Mouse (Mus musculus) megakaryocyte, embryonic 14.5 days (primary cell): ENCODE data around the gene Mknk2. TPM values are rescaled to one million over a fixed set of nuclear protein-coding genes. Genes with fewer than 3 reads are reported as not detected.

Source experiments
- H3K27me3 ChIP-seq: replicated peaks from 2 replicates; pipeline ENCODE3; 2012; ENCODE audit warnings: inconsistent platforms
- H3K36me3 ChIP-seq: replicated peaks from 2 replicates; pipeline ENCODE3; 2012; ENCODE audit warnings: low read length, inconsistent platforms, mixed read lengths
- H3K4me1 ChIP-seq: 2 replicates; pipeline ENCODE4 v1.6.1; 2012; ENCODE audit warnings: inconsistent platforms
- H3K4me3 ChIP-seq: replicated peaks from 2 replicates; pipeline ENCODE3; 2012; ENCODE audit warnings: moderate library complexity, mild to moderate bottlenecking, inconsistent platforms
- H3K9me3 ChIP-seq: 2 replicates; pipeline ENCODE4 v1.6.1; 2012; ENCODE audit warnings: inconsistent platforms
- FLI1 ChIP-seq: IDR thresholded peaks from 2 replicates; pipeline ENCODE4 v1.6.1; 2012; ENCODE audit warnings: low read length, inconsistent platforms, mixed read lengths
- GATA1 ChIP-seq: IDR thresholded peaks from 3 replicates; pipeline ENCODE4 v1.6.1; 2012; ENCODE audit warnings: mixed read lengths, low read length, inconsistent platforms, borderline replicate concordance
- polyA plus RNA-seq: library from polyadenylated mRNA; stranded (reverse); fragments of >175 nt; gene quantifications from 2 replicates; pipeline ENCODE4 v1.2.3, GENCODE M21; 2012; ENCODE audit warnings: low replicate concordance; ENCODE audit not compliant: insufficient read depth

Gene Mknk2
- polyA plus RNA-seq, 1 experiment = 472 TPM

DNA sequence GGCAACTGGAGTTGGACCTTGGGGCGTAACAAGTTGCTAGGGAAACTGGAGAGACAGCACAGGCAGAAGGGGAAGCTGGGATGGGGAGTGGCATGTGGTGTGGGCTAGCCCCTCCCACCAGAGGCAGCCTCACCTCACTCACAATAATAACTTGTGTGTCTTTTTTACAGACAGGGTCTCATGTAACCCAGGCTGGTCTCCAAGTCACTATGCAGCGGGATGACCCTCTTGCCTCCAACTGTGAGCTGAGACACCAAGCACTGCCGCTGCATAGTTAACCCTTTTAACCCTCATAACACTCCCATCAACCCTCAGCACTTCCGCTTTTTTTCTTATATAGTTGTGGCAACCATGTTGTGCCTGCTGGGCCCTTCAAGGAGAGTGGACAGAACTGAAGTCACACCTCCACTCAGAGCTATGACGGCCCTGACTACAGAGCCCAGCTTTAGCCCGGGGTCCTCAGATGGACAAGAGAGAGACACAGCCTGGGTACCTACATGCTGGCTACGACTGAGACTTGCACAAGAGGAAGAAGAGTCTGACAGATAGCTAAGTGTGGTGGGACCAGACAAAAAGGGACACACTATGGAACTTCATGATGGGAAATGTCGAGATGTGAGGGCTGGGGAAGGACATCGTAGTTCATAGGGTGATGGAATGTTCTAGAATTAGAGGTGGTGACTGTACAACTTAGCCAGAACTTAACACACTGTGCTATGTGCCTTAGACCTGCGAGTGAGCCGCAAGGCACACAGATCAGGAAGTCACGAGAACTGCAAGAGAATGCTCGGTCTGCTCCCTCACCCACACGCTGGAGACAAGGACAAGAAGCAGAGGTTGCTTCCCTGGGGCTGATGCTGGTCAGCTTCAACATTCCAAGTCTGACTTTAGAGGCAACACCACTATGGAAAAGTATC lies 14.6 kb upstream of the Mknk2 start:
- no peaks in the 10 kb centered on the region for H3K27me3 ChIP-seq
- H3K4me3 ChIP-seq = peak overlapping the region; percentile 81
- H3K36me3 ChIP-seq = peaks cover 84% of the 10 kb centered on the region
- no peaks in the 10 kb centered on the region for H3K9me3 ChIP-seq
- peaks cover 85% of the 10 kb centered on the region for H3K4me1 ChIP-seq
- no peak for TF ChIP-seq FLI1
- TF ChIP-seq GATA1 = no peak

- Histone ChIP-seq H3K4me3 (no peak overlapping the region), H3K36me3 (peaks cover 97% of the 10 kb centered on the region), H3K9me3 (no peaks in the 10 kb centered on the region), H3K27me3 (no peaks in the 10 kb centered on the region), H3K4me1 (peaks cover 83% of the 10 kb centered on the region)
- TF ChIP-seq GATA1 (no peak), FLI1 (no peak)
Measured at GRCm38 (mm10) chr10:80687850-80688249, 9.9 kb upstream of the Mknk2 start.

DNA sequence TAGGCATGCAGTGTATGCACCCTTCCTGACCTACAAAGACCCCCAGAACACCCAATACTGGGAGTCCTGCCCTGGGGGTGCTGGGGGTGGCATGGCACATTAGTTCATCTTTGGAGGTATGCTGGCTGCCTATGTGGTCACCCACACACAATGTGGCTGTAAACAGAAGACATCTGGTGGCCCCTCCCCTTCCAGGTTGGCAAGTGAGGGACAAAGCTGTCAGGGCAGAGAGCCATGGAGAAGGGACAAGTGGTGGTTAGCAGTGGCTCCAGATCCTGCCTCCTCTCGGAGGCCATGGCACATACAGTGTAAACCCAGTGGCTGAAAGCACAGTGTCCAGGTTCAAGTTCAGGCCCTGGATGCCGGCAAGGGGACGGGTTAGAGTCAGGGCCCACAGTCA lies 8.7 kb upstream of the Mknk2 start:
- Histone ChIP-seq H3K9me3 (no peaks in the 10 kb centered on the region), H3K36me3 (peaks cover 93% of the 10 kb centered on the region), H3K4me1 (peaks cover 80% of the 10 kb centered on the region), H3K27me3 (no peaks in the 10 kb centered on the region), H3K4me3 (no peak overlapping the region)
- no peak for TF ChIP-seq GATA1
- no peak for TF ChIP-seq FLI1

DNA sequence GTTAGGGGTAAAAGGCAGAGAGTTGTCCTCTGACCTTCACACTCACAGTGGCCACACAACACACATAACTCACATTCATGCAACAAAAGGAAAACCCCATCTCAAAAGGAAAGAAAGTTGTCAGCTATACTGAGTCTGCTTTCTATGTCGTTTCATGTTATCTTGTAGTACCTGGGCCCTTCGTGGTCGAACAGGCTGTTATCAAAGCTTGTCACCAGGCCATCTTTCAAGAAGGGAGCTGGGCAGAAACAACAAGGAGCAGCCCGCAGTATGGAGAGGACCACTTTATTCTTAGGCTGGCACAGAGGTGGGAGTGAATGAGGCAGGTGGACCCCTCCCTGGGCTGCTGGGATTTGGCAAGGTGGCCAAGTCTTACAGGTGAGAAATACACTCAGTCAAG lies 7.1 kb upstream of the Mknk2 start:
- Histone ChIP-seq H3K36me3 (peaks cover 77% of the 10 kb centered on the region), H3K4me3 (no peak overlapping the region), H3K4me1 (peaks cover 80% of the 10 kb centered on the region), H3K9me3 (no peaks in the 10 kb centered on the region), H3K27me3 (no peaks in the 10 kb centered on the region)
- TF ChIP-seq GATA1 (no peak), FLI1 (no peak)

- Histone ChIP-seq H3K36me3 (peaks cover 69% of the 10 kb centered on the region), H3K9me3 (no peaks in the 10 kb centered on the region), H3K4me1 (peaks cover 80% of the 10 kb centered on the region), H3K27me3 (no peaks in the 10 kb centered on the region), H3K4me3 (peak overlapping the region; percentile 7)
- TF ChIP-seq FLI1 = no peak
- no peak for TF ChIP-seq GATA1
Measured at GRCm38 (mm10) chr10:80684214-80684613, 6.3 kb upstream of the Mknk2 start.

DNA sequence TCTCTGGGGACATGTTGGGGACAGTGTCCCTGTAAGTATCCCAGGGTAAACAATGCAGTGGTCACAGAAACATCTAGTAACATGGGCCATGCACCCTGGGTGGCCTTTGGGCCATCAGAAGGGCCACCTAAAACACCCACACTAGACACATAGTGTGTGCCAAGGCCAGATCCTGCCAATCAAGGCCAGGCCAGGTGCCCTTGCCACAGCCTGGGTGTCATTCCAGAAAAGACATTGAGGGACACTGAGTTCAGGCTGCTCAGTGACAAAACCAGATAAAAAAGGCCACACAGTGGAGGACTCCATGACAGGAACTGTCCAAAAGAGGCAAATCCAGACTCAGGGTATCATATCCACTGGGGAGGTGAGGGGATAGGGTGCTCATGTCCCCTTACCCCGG lies 5.7 kb upstream of the Mknk2 start:
- no peak for TF ChIP-seq GATA1
- TF ChIP-seq FLI1 = no peak
- Histone ChIP-seq H3K4me3 (peak overlapping the region; percentile 44), H3K27me3 (no peaks in the 10 kb centered on the region), H3K4me1 (peaks cover 85% of the 10 kb centered on the region), H3K36me3 (peaks cover 63% of the 10 kb centered on the region), H3K9me3 (no peaks in the 10 kb centered on the region)

- Histone ChIP-seq H3K27me3 (no peaks in the 10 kb centered on the region), H3K4me3 (no peak overlapping the region), H3K36me3 (peaks cover 48% of the 10 kb centered on the region), H3K9me3 (no peaks in the 10 kb centered on the region), H3K4me1 (peaks cover 93% of the 10 kb centered on the region)
- TF ChIP-seq FLI1 (no peak), GATA1 (no peak)
Measured at GRCm38 (mm10) chr10:80682003-80682402, 4.1 kb upstream of the Mknk2 start.

- no peaks in the 10 kb centered on the region for H3K9me3 ChIP-seq
- no peak for TF ChIP-seq GATA1
- TF ChIP-seq FLI1 = no peak
- peaks cover 77% of the 10 kb centered on the region for H3K4me1 ChIP-seq
- H3K4me3 ChIP-seq = peak overlapping the region; percentile 77
- H3K27me3 ChIP-seq = no peaks in the 10 kb centered on the region
- peaks cover 31% of the 10 kb centered on the region for H3K36me3 ChIP-seq
Measured at GRCm38 (mm10) chr10:80680260-80680696, 2.4 kb upstream of the Mknk2 start.

GRCm38 (mm10) chr10:80679556-80680259 lies 1.8 kb upstream of the Mknk2 start:
- Histone ChIP-seq H3K4me1 (peaks cover 76% of the 10 kb centered on the region), H3K27me3 (no peaks in the 10 kb centered on the region), H3K36me3 (peaks cover 31% of the 10 kb centered on the region), H3K9me3 (no peaks in the 10 kb centered on the region), H3K4me3 (peak overlapping the region; percentile 98)
- TF ChIP-seq FLI1 = no peak

GRCm38 (mm10) chr10:80678601-80679377 lies 877 bp upstream of the Mknk2 start:
- peaks cover 76% of the 10 kb centered on the region for H3K4me1 ChIP-seq
- no peaks in the 10 kb centered on the region for H3K9me3 ChIP-seq
- H3K27me3 ChIP-seq = no peaks in the 10 kb centered on the region
- TF ChIP-seq FLI1 = no peak
- TF ChIP-seq GATA1 = no peak
- peak overlapping the region; percentile 98 for H3K4me3 ChIP-seq
- H3K36me3 ChIP-seq = peaks cover 32% of the 10 kb centered on the region
